Mouse (Mus musculus) small intestine, adult 2 months (tissue): ENCODE measurements around the gene Ankfn1.

Experiments used
- CTCF ChIP-seq: fragments of 200-500 bp; IDR thresholded peaks from 2 replicates; pipeline ENCODE4 v1.5.1; 2012; ENCODE audit warnings: low read depth, mild to moderate bottlenecking, control low read depth, inconsistent platforms, low read length, moderate library complexity, mixed read lengths; ENCODE audit not compliant: insufficient replicate concordance, insufficient read length; ENCODE audit errors: extremely low read depth
- POLR2A ChIP-seq: fragments of 200-500 bp; IDR thresholded peaks from 2 replicates; pipeline ENCODE4 v1.6.1; 2012; ENCODE audit warnings: low read depth, mild to moderate bottlenecking, control low read depth, inconsistent platforms, low read length, moderate library complexity

DNA sequence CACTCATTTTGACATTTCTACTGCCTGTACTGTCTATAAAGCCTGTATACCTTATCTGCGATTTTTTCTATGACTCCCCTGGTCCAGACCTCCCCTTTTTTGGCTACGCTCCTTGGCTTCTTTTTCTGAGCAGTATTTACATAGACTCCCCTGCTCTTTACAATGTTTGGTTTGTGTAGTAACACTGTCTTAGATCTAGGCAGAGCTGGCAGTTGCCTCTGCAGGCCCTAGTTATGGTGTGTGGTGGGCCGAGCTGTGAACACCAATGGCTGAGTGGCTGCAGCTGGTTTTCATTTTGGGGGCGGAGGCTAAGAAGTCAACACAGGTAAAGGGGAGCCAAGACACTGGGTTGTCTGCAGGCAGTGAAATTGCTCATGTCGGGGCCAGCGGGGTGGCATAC, 368.7 kb downstream of the Ankfn1 start:
- TF ChIP-seq CTCF, result no peak
- no peak for TF ChIP-seq POLR2A
